Mouse (Mus musculus): ENCODE data around the gene Dmtf1.
A peak's percentile ranks its signal among the peaks of the same experiment; 100 is the strongest.
"Not testable (repeated sequence)": the region's sequence is repeated elsewhere in the genome, so short reads cannot be mapped to it uniquely, and the experiment has no call there.

The Dmtf1 gene

GRCm38 (mm10) chr5:9161456-9162041 lies at the start of gene Dmtf1:
Gene Dmtf1, minus strand, starts transcription at chr5:9161776.
- DNase-seq, result peak; percentile 87

- DNase-seq, result no peak
These were observed 24.9 kb upstream of the Dmtf1 start for GRCm38 (mm10) chr5:9186467-9186866.

GRCm38 (mm10) chr5:9173295-9173694 lies 11.7 kb upstream of the Dmtf1 start:
- no peak for DNase-seq

GRCm38 (mm10) chr5:9169328-9170005 lies 7.9 kb upstream of the Dmtf1 start:
- not testable (repeated sequence) for DNase-seq

- DNase-seq, result no peak
These were observed 4.8 kb upstream of the Dmtf1 start for GRCm38 (mm10) chr5:9166366-9166765.

GRCm38 (mm10) chr5:9165151-9165550 lies 3.6 kb upstream of the Dmtf1 start:
- not testable (repeated sequence) for DNase-seq

GRCm38 (mm10) chr5:9163411-9163810 lies 1.8 kb upstream of the Dmtf1 start:
- no peak for DNase-seq

- peak; percentile 13 for DNase-seq
These were observed 512 bp upstream of the Dmtf1 start for GRCm38 (mm10) chr5:9162088-9162487.

GRCm38 (mm10) chr5:9160831-9161455 lies 633 bp downstream of the Dmtf1 start:
- DNase-seq, result no peak

- DNase-seq, result no peak
These were observed 4.2 kb downstream of the Dmtf1 start for GRCm38 (mm10) chr5:9157336-9157735.

GRCm38 (mm10) chr5:9156746-9157145 lies 4.8 kb downstream of the Dmtf1 start:
- DNase-seq, result no peak

GRCm38 (mm10) chr5:9149273-9149850 lies 12.2 kb downstream of the Dmtf1 start:
- no peak for DNase-seq

GRCm38 (mm10) chr5:9142376-9142775 lies 19.2 kb downstream of the Dmtf1 start:
- DNase-seq, result no peak

- no peak for DNase-seq
These were observed 20.9 kb downstream of the Dmtf1 start for GRCm38 (mm10) chr5:9140724-9141123.

- no peak for DNase-seq
These were observed 26.0 kb downstream of the Dmtf1 start for GRCm38 (mm10) chr5:9135588-9135987.

- DNase-seq, result no peak
These were observed 29.8 kb downstream of the Dmtf1 start for GRCm38 (mm10) chr5:9131786-9132185.

GRCm38 (mm10) chr5:9128566-9128965 lies 33.0 kb downstream of the Dmtf1 start:
- no peak for DNase-seq

GRCm38 (mm10) chr5:9124134-9124533 lies 37.4 kb downstream of the Dmtf1 start:
- DNase-seq, result no peak

- DNase-seq, result no peak
These were observed 47.4 kb downstream of the Dmtf1 start for GRCm38 (mm10) chr5:9114162-9114561.

- DNase-seq, result peak; percentile 57
These were observed 49.8 kb downstream of the Dmtf1 start for GRCm38 (mm10) chr5:9111759-9112158.

GRCm38 (mm10) chr5:9111285-9111684 lies 50.3 kb downstream of the Dmtf1 start:
- no peak for DNase-seq

GRCm38 (mm10) chr5:9109582-9109981 lies 52.0 kb downstream of the Dmtf1 start:
- DNase-seq, result peak; percentile 46

- no peak for DNase-seq
These were observed 53.1 kb downstream of the Dmtf1 start for GRCm38 (mm10) chr5:9108490-9108889.
